Mouse (Mus musculus): ENCODE measurements around the gene Kcne1l. TPM values are rescaled to one million over a fixed set of nuclear protein-coding genes. Genes with fewer than 3 reads are reported as not detected.

Kcne1l gene
- polyA plus RNA-seq, 2 experiments, result 0.47 to 1.1 TPM

DNA sequence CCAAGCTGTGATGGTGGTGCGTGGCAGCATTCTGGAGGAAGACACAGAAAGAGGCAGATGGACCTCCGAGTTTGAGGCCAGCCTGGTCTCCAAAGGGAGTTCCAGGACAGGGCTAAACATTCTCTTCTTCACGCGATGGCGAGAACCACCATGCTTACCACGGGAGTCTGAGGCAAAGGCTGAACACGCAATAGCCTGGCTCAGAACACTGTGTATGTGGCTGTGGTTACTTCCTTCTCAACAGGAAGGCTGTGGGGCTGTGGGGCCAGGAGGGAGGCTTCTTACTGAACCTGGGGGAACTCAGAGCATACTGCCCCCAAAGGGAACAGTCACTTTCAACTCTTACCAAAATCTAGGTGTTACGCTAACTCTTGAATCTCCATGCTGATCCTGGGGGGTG lies 9.2 kb upstream of the Kcne1l start:
- DNase-seq (ENCODE audit: low read depth in 3 of 3, low spot score in 3 of 3) (no peak), ATAC-seq (ENCODE audit: insufficient read depth) (no peak)
- no peak overlapping the region for H3K27ac ChIP-seq
- WGBS (ENCODE audit: insufficient replicate concordance), result 47% methylated on average over 8 of the region's 8 CpGs
- H3K4me1 ChIP-seq (replicated peaks; ENCODE audit: control insufficient read depth in 2 of 2, insufficient read depth in 2 of 2, low read length in 1 of 2), result no peaks in the 10 kb centered on the region
- H3K9me3 ChIP-seq (ENCODE audit: control insufficient read depth, low read length), result no peaks in the 10 kb centered on the region
- no peak for TF ChIP-seq CTCF (IDR thresholded peaks at IDR 0.05; ENCODE audit: low read depth)
- TF ChIP-seq EP300 (IDR thresholded peaks at IDR 0.05; ENCODE audit: low read depth), result no peak
- no peaks in the 10 kb centered on the region for H3K36me3 ChIP-seq (replicated peaks; ENCODE audit: control insufficient read depth, insufficient read depth, low read depth)
- H3K4me3 ChIP-seq (ENCODE audit: insufficient read depth in 1 of 2, low read depth in 2 of 2, low read length in 2 of 2), result no peak overlapping the region
- no peaks in the 10 kb centered on the region for H3K27me3 ChIP-seq (ENCODE audit: control insufficient read depth, insufficient read depth, low read length)
- H3K9ac ChIP-seq (replicated peaks), result no peak overlapping the region
- no peak overlapping the region for H3K4me2 ChIP-seq (ENCODE audit: low read depth)

DNA sequence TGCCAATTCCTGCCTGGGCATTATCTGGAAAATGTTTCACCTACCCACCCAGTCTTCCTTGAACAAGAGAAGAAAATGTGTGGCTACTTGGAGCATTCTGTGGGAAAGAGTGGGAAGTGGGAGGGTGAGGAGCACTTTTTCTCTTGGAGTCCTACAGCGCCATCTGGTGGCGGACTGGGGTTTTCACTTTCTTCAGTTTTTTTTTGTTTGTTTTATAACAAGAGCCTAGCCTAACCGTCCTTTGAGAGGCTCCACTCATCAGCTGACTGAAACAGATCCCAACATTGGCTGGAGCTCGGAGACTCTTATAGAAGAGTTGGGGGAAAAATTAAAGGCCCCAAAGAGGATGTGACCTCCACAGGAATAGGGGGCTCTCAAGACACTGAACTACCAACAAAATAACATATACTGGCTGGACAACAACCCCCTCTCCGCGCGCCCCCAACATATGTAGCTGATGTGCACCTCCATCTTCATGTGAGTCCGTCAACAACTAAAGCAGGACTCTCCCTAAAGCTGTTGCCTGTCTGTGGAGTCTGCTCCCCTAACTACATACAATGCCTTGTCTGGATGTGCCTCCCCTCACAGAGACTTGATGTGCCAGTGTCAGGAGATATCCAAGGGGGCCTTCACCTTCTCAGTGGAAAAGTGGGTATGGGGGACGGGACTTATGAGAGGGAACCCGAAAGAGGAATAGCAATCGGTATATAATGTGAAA lies 8.4 kb upstream of the Kcne1l start:
- Histone ChIP-seq H3K9me3 (ENCODE audit: control insufficient read depth, low read length) (no peaks in the 10 kb centered on the region), H3K27me3 (ENCODE audit: control insufficient read depth, insufficient read depth, low read length) (no peaks in the 10 kb centered on the region), H3K4me2 (ENCODE audit: low read depth) (no peak overlapping the region), H3K36me3 (replicated peaks; ENCODE audit: control insufficient read depth, insufficient read depth, low read depth) (no peaks in the 10 kb centered on the region), H3K9ac (replicated peaks) (no peak overlapping the region), H3K4me1 (replicated peaks; ENCODE audit: control insufficient read depth in 2 of 2, insufficient read depth in 2 of 2, low read length in 1 of 2) (no peaks in the 10 kb centered on the region), H3K27ac (no peak overlapping the region), H3K4me3 (ENCODE audit: insufficient read depth in 1 of 2, low read depth in 2 of 2, low read length in 2 of 2) (no peak overlapping the region)
- WGBS (ENCODE audit: insufficient replicate concordance), result 39% methylated on average over 11 of the region's 11 CpGs
- ATAC-seq (ENCODE audit: insufficient read depth) (no peak), DNase-seq (ENCODE audit: low read depth in 3 of 3, low spot score in 3 of 3) (peak; percentile 7 to 22 (median 18))
- TF ChIP-seq EP300 (IDR thresholded peaks at IDR 0.05; ENCODE audit: low read depth), result no peak
- TF ChIP-seq CTCF (IDR thresholded peaks at IDR 0.05; ENCODE audit: low read depth), result peak; percentile 71

- no peak for ATAC-seq (ENCODE audit: insufficient read depth)
- peak in 1 of 3 experiments; percentile 9 for DNase-seq (ENCODE audit: low read depth in 3 of 3, low spot score in 3 of 3)
- TF ChIP-seq CTCF (IDR thresholded peaks at IDR 0.05; ENCODE audit: low read depth) (no peak), EP300 (IDR thresholded peaks at IDR 0.05; ENCODE audit: low read depth) (no peak)
- Histone ChIP-seq H3K4me3 (ENCODE audit: insufficient read depth in 1 of 2, low read depth in 2 of 2, low read length in 2 of 2) (no peak overlapping the region), H3K9me3 (ENCODE audit: control insufficient read depth, low read length) (no peaks in the 10 kb centered on the region), H3K27ac (no peak overlapping the region), H3K4me2 (ENCODE audit: low read depth) (no peak overlapping the region), H3K4me1 (replicated peaks; ENCODE audit: control insufficient read depth in 2 of 2, insufficient read depth in 2 of 2, low read length in 1 of 2) (no peaks in the 10 kb centered on the region), H3K27me3 (ENCODE audit: control insufficient read depth, insufficient read depth, low read length) (peaks cover 10% of the 10 kb centered on the region), H3K9ac (replicated peaks) (no peak overlapping the region), H3K36me3 (replicated peaks; ENCODE audit: control insufficient read depth, insufficient read depth, low read depth) (no peaks in the 10 kb centered on the region)
- WGBS (ENCODE audit: insufficient replicate concordance), result 51% methylated on average over 5 of the region's 5 CpGs
Observed at GRCm38 (mm10) chrX:142310431-142310830, 4.3 kb upstream of the Kcne1l start.

DNA sequence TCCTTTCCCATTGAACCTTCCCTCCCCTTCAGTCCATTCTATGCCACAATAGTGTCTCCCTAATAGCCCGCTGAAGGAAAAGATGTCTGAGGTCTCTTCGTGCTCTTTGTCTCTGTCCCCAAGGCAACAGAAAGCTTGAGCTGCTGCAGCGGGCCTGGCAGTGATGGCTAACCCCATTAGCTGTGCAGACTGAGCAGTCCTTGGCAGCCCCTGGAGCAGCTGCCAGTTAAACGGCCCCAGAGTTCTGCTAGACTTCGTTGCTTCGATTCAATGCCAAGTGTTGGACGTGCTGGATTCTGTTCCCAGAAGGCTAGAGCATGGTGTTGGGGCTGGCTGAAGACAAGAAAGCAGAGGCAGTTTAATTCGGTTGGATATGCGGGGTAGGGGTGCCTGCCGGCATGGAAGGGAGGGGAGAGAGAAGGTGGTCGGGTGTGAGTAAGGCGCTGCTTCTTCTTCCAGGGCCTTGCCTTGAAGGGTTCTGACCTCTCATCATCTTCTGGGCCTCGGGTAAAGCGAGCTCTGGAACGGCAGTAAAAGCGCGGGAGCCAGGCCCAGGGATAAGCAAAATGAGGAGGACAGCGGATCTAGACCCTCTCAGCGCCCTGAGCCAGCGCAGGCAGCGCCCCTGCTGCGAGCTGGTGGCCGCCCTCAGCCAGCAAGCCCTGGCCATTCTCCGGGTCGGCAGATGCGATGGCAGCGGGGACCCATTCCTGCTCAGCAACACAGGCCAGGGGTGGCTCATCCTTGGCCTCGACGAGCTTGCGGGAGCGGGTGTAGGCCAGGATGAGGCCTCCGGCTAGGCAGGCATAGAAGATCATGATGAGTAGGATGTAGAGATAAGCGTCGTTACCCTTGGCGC lies 855 bp downstream of the Kcne1l start:
- ATAC-seq (ENCODE audit: insufficient read depth) (no peak), DNase-seq (ENCODE audit: low read depth in 3 of 3, low spot score in 3 of 3) (no peak)
- H3K27ac ChIP-seq, result no peak overlapping the region
- H3K9ac ChIP-seq (replicated peaks), result no peak overlapping the region
- WGBS (ENCODE audit: insufficient replicate concordance), result 31% methylated on average over 35 of the region's 35 CpGs
- TF ChIP-seq CTCF (IDR thresholded peaks at IDR 0.05; ENCODE audit: low read depth) (no peak), EP300 (IDR thresholded peaks at IDR 0.05; ENCODE audit: low read depth) (no peak)
- H3K4me2 ChIP-seq (ENCODE audit: low read depth), result peak overlapping the region; percentile 2
- H3K4me3 ChIP-seq (ENCODE audit: insufficient read depth in 1 of 2, low read depth in 2 of 2, low read length in 2 of 2), result no peak overlapping the region
- H3K36me3 ChIP-seq (replicated peaks; ENCODE audit: control insufficient read depth, insufficient read depth, low read depth), result no peaks in the 10 kb centered on the region
- H3K27me3 ChIP-seq (ENCODE audit: control insufficient read depth, insufficient read depth, low read length), result peaks cover 10% of the 10 kb centered on the region
- no peaks in the 10 kb centered on the region for H3K9me3 ChIP-seq (ENCODE audit: control insufficient read depth, low read length)
- H3K4me1 ChIP-seq (replicated peaks; ENCODE audit: control insufficient read depth in 2 of 2, insufficient read depth in 2 of 2, low read length in 1 of 2), result no peaks in the 10 kb centered on the region

DNA sequence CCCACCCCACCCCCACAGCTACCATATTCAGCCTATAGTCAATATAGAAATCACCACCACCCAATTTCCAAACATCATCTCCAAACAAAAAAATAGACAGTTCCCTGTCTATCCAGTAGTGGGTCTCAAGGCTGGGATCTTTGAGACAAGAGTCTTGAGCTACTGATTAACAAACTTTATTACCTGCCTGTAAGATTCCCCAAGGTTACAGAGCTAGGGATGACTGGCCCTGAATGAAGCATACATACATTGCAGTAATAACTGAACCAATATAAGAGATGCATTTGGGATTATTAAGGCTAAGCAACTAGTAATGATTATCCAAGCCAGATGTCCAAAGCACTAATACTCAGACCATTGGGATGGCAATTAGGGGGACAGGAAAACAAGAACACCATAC lies 1.5 kb downstream of the Kcne1l start:
- no peak for TF ChIP-seq CTCF (IDR thresholded peaks at IDR 0.05; ENCODE audit: low read depth)
- no peak for TF ChIP-seq EP300 (IDR thresholded peaks at IDR 0.05; ENCODE audit: low read depth)
- H3K4me1 ChIP-seq (replicated peaks; ENCODE audit: control insufficient read depth in 2 of 2, insufficient read depth in 2 of 2, low read length in 1 of 2), result no peaks in the 10 kb centered on the region
- DNase-seq (ENCODE audit: low read depth in 3 of 3, low spot score in 3 of 3), result no peak
- H3K9me3 ChIP-seq (ENCODE audit: control insufficient read depth, low read length), result no peaks in the 10 kb centered on the region
- no peak overlapping the region for H3K9ac ChIP-seq (replicated peaks)
- ATAC-seq (ENCODE audit: insufficient read depth), result no peak
- no peak overlapping the region for H3K27ac ChIP-seq
- H3K27me3 ChIP-seq (ENCODE audit: control insufficient read depth, insufficient read depth, low read length), result peaks cover 10% of the 10 kb centered on the region
- no peaks in the 10 kb centered on the region for H3K36me3 ChIP-seq (replicated peaks; ENCODE audit: control insufficient read depth, insufficient read depth, low read depth)
- no peak overlapping the region for H3K4me2 ChIP-seq (ENCODE audit: low read depth)
- H3K4me3 ChIP-seq (ENCODE audit: insufficient read depth in 1 of 2, low read depth in 2 of 2, low read length in 2 of 2), result no peak overlapping the region
